Mouse (Mus musculus) hindbrain, embryonic 10.5 days (tissue): ENCODE data around the gene Mark4. TPM values are rescaled to one million over a fixed set of nuclear protein-coding genes. Genes with fewer than 3 reads are reported as not detected.

ENCODE experiments used
- DNase-seq: peaks from one replicate; pipeline ENCODE4 v3.0.0-alpha.2; 2017; ENCODE audit warnings: low spot score
- H3K27ac ChIP-seq: fragments of 300-500 bp; sonication (generic); 2 replicates; pipeline ENCODE4 v1.5.1; 2016; ENCODE audit warnings: mild to moderate bottlenecking, moderate library complexity
- H3K27me3 ChIP-seq: fragments of 300-500 bp; sonication (generic); 2 replicates; pipeline ENCODE4 v1.6.1; 2016; ENCODE audit warnings: mild to moderate bottlenecking; ENCODE audit not compliant: poor library complexity, insufficient read depth, severe bottlenecking
- H3K36me3 ChIP-seq: fragments of 300-500 bp; sonication (generic); 2 replicates; pipeline ENCODE4 v1.6.1; 2016; ENCODE audit warnings: mild to moderate bottlenecking, moderate library complexity
- H3K4me1 ChIP-seq: fragments of 300-500 bp; sonication (generic); replicated peaks from 2 replicates; pipeline ENCODE4 v1.6.1; 2016; ENCODE audit warnings: mild to moderate bottlenecking
- H3K4me3 ChIP-seq: fragments of 300-500 bp; sonication (generic); 2 replicates; pipeline ENCODE4 v1.5.1; 2016; ENCODE audit warnings: mild to moderate bottlenecking, moderate library complexity
- H3K9me3 ChIP-seq: fragments of 300-500 bp; sonication (generic); 2 replicates; pipeline ENCODE4 v1.6.1; 2016; ENCODE audit warnings: mild to moderate bottlenecking, moderate library complexity
- WGBS: fragments of 180-500 bp; shearing (Covaris S2); methylation state at CpG from one replicate; pipeline ENCODE4 v1.1.7; 2016; 5-methylcytosine and 5-hydroxymethylcytosine counted together
- polyA plus RNA-seq: library from polyadenylated mRNA; unstranded; fragments of >200 nt; fragmentation: Nextera tagmentation; extraction: Ambion mirVana; gene quantifications from 2 replicates; pipeline ENCODE4 v1.2.1, GENCODE M21; 2016

The Mark4 gene
- polyA plus RNA-seq, 1 experiment from 2014 or later = 13.6 TPM

GRCm38 (mm10) chr7:19424051-19424450 is 34.6 kb downstream of the Mark4 start:
- H3K36me3 ChIP-seq = peaks cover 45% of the 10 kb centered on the region
- no peaks in the 10 kb centered on the region for H3K9me3 ChIP-seq
- H3K4me1 ChIP-seq = peaks cover 12% of the 10 kb centered on the region
- H3K27me3 ChIP-seq = peaks cover 45% of the 10 kb centered on the region
- DNase-seq = no peak
- H3K4me3 ChIP-seq = no peak overlapping the region
- H3K27ac ChIP-seq = no peak overlapping the region
- 64% methylated on average over 4 of the region's 4 CpGs for WGBS

GRCm38 (mm10) chr7:19423083-19423482 is 35.5 kb downstream of the Mark4 start:
- H3K36me3 ChIP-seq = peaks cover 35% of the 10 kb centered on the region
- peaks cover 55% of the 10 kb centered on the region for H3K27me3 ChIP-seq
- H3K27ac ChIP-seq = no peak overlapping the region
- peaks cover 10% of the 10 kb centered on the region for H3K4me1 ChIP-seq
- no peak for DNase-seq
- WGBS = 89% methylated on average over 3 of the region's 3 CpGs
- no peak overlapping the region for H3K4me3 ChIP-seq
- peaks cover 2% of the 10 kb centered on the region for H3K9me3 ChIP-seq

GRCm38 (mm10) chr7:19420821-19421636 is 37.6 kb downstream of the Mark4 start:
- no peak overlapping the region for H3K27ac ChIP-seq
- H3K27me3 ChIP-seq = peaks cover 72% of the 10 kb centered on the region
- peaks cover 5% of the 10 kb centered on the region for H3K9me3 ChIP-seq
- peak overlapping the region; percentile 52 for H3K4me3 ChIP-seq
- WGBS = 13% methylated on average over 43 of the region's 43 CpGs
- peaks cover 15% of the 10 kb centered on the region for H3K36me3 ChIP-seq
- H3K4me1 ChIP-seq = peaks cover 8% of the 10 kb centered on the region
- peak; percentile 87 for DNase-seq

GRCm38 (mm10) chr7:19420121-19420520 is 38.5 kb downstream of the Mark4 start:
- DNase-seq = no peak
- Histone ChIP-seq H3K36me3 (peaks cover 6% of the 10 kb centered on the region), H3K9me3 (peaks cover 5% of the 10 kb centered on the region), H3K27me3 (peaks cover 81% of the 10 kb centered on the region), H3K4me3 (no peak overlapping the region), H3K27ac (no peak overlapping the region), H3K4me1 (peaks cover 8% of the 10 kb centered on the region)
- WGBS = 9% methylated on average over 28 of the region's 28 CpGs

GRCm38 (mm10) chr7:19416590-19416989 is 42.0 kb downstream of the Mark4 start:
- no peak for DNase-seq
- no peaks in the 10 kb centered on the region for H3K36me3 ChIP-seq
- peaks cover 18% of the 10 kb centered on the region for H3K9me3 ChIP-seq
- no peak overlapping the region for H3K4me3 ChIP-seq
- 80% methylated on average over 15 of the region's 15 CpGs for WGBS
- H3K4me1 ChIP-seq = peaks cover 8% of the 10 kb centered on the region
- H3K27ac ChIP-seq = no peak overlapping the region
- peaks cover 64% of the 10 kb centered on the region for H3K27me3 ChIP-seq

- Histone ChIP-seq H3K27ac (no peak overlapping the region), H3K4me1 (0 out of 2 replicates have a peak, but pooled peaks cover 10% of the 10 kb centered on the region), H3K36me3 (no peaks in the 10 kb centered on the region), H3K4me3 (no peak overlapping the region), H3K27me3 (peaks cover 34% of the 10 kb centered on the region), H3K9me3 (peaks cover 18% of the 10 kb centered on the region)
- 93% methylated on average over 3 of the region's 3 CpGs for WGBS
- no peak for DNase-seq
Measured at GRCm38 (mm10) chr7:19413525-19413924, 45.1 kb downstream of the Mark4 start.

- no peak overlapping the region for H3K27ac ChIP-seq
- H3K4me3 ChIP-seq = no peak overlapping the region
- peaks cover 13% of the 10 kb centered on the region; the same call in 1 of the 2 replicates for H3K9me3 ChIP-seq
- no peak for DNase-seq
- H3K4me1 ChIP-seq = 0 out of 2 replicates have a peak, but pooled peaks cover 10% of the 10 kb centered on the region
- WGBS = 87% methylated on average over 5 of the region's 5 CpGs
- H3K27me3 ChIP-seq = peaks cover 18% of the 10 kb centered on the region
- no peaks in the 10 kb centered on the region for H3K36me3 ChIP-seq
Measured at GRCm38 (mm10) chr7:19411783-19412182, 46.8 kb downstream of the Mark4 start.

- Histone ChIP-seq H3K9me3 (peaks cover 13% of the 10 kb centered on the region; the same call in 1 of the 2 replicates), H3K4me3 (no peak overlapping the region), H3K36me3 (no peaks in the 10 kb centered on the region), H3K27ac (no peak overlapping the region; the same call in 1 of the 2 replicates), H3K4me1 (0 out of 2 replicates have a peak, but pooled peaks cover 10% of the 10 kb centered on the region), H3K27me3 (peaks cover 21% of the 10 kb centered on the region)
- WGBS = 81% methylated on average over 11 of the region's 11 CpGs
- DNase-seq = no peak
Measured at GRCm38 (mm10) chr7:19410766-19411344, 47.8 kb downstream of the Mark4 start.

- Histone ChIP-seq H3K27me3 (peaks cover 21% of the 10 kb centered on the region), H3K36me3 (no peaks in the 10 kb centered on the region), H3K27ac (no peak overlapping the region), H3K9me3 (peaks cover 13% of the 10 kb centered on the region; the same call in 1 of the 2 replicates), H3K4me3 (no peak overlapping the region), H3K4me1 (peaks cover 13% of the 10 kb centered on the region)
- 59% methylated on average over 6 of the region's 6 CpGs for WGBS
- no peak for DNase-seq
Measured at GRCm38 (mm10) chr7:19409753-19410152, 48.9 kb downstream of the Mark4 start.

GRCm38 (mm10) chr7:19405417-19405816 is 53.2 kb downstream of the Mark4 start:
- no peak overlapping the region for H3K27ac ChIP-seq
- H3K36me3 ChIP-seq = no peaks in the 10 kb centered on the region
- peak; percentile 86 for DNase-seq
- peak overlapping the region; percentile 32 for H3K4me3 ChIP-seq
- 4% methylated on average over 19 of the region's 19 CpGs for WGBS
- H3K9me3 ChIP-seq = peaks cover 11% of the 10 kb centered on the region
- peaks cover 23% of the 10 kb centered on the region for H3K4me1 ChIP-seq
- H3K27me3 ChIP-seq = peaks cover 63% of the 10 kb centered on the region

- WGBS = 49% methylated on average over 7 of the region's 7 CpGs
- no peak for DNase-seq
- peaks cover 72% of the 10 kb centered on the region for H3K27me3 ChIP-seq
- peak within 1 kb of the TSS; percentile 72 for H3K27ac ChIP-seq
- peaks cover 22% of the 10 kb centered on the region for H3K4me1 ChIP-seq
- peak within 1 kb of the TSS; percentile 74 for H3K4me3 ChIP-seq
- H3K36me3 ChIP-seq = no peaks in the 10 kb centered on the region
- H3K9me3 ChIP-seq = peaks cover 11% of the 10 kb centered on the region
Measured at GRCm38 (mm10) chr7:19404476-19404875, 54.1 kb downstream of the Mark4 start, which contains the start of gene Ckm. Gene Ckm (plus strand): TSS chr7:19404776.

- Histone ChIP-seq H3K4me1 (peaks cover 27% of the 10 kb centered on the region), H3K9me3 (peaks cover 11% of the 10 kb centered on the region), H3K27me3 (peaks cover 79% of the 10 kb centered on the region), H3K4me3 (peak within 1 kb of the TSS; percentile 74), H3K27ac (peak within 1 kb of the TSS; percentile 72), H3K36me3 (no peaks in the 10 kb centered on the region)
- DNase-seq = peak; percentile 46
- WGBS = under 1% methylated on average over 62 of the region's 62 CpGs
Measured at GRCm38 (mm10) chr7:19403731-19404296, 54.8 kb downstream of the Mark4 start, which contains the start of gene Klc3. Gene Klc3 (minus strand): TSS chr7:19404104.
